Mouse (Mus musculus) layer of hippocampus, postnatal 36 days (tissue): ENCODE results near the gene Mcrs1. TPM values are rescaled to one million over a fixed set of nuclear protein-coding genes. Genes with fewer than 3 reads are reported as not detected.
"Not testable (repeated sequence)": the region's sequence is repeated elsewhere in the genome, so short reads cannot be mapped to it uniquely, and the experiment has no call there.

ENCODE experiments used
- DNase-seq, 2 experiments: peaks; one replicate each; pipeline ENCODE4 v3.0.0; 2022
- total RNA-seq, 2 experiments: library from RNA; stranded (reverse); gene quantifications; 2 replicates each; pipeline ENCODE4 v1.2.3; 2021

Gene Mcrs1
- 10 to 100 TPM; 63.3 to 71.5 TPM for total RNA-seq

DNA sequence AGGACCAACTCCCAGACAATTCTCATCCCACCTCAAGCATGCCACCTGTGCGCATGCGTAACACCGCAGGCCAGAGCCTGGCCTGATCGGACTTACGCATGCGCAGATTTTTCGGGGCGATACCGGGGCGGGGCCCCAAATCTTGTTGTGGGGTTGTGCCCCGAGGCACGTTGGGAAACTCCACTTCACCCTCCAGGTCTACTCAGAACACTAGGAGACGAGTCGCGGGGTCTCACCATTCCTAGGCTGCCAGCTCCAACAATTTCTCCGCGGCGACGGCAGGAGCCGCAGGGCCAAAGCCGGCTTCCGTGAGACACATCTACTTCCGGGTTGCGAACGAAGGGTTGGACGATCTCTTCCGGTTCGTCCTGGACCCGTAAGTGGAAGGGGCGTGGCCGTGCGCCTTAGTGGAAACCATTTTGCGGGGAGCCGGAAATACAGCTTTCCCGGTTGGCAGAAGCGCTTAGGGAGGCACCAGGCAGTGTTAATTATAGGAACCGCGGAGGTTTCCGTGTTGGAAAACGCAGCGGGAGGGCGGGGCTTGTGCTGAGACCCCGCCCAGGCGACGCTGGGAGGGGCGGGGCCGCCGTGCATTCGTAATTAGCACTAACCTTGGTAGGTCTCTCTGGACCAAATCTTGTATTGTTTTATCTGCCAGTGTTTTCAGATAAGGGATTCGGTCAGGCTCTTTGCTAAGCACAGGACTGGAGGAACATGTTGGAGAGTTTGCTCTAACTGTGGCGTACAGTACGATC, at the start of gene Mcrs1:
Gene Mcrs1, minus strand, starts transcription at position 336 of the 755 bp plus-strand sequence.
- DNase-seq = peak; percentile 97

DNA sequence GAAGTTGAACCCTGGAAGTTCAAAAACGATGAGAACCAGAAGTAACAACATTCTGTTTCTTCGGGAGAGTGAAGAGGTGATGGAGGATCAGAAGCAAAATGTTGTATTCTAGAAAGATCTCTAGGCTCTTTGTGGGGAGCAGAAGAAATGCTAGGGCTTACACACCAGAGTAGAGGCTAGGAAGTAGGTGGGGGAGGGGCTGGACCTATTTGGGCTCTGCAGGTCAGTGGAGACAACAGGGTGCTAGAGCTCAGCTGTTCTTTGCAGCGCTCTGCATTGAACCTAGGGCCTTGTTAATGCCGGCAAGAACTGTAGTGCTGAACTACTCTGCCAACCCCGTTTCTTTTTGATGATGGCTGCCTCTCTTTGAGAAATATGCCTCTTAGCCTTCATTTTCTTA, 44.5 kb upstream of the Mcrs1 start:
- no peak for DNase-seq

DNA sequence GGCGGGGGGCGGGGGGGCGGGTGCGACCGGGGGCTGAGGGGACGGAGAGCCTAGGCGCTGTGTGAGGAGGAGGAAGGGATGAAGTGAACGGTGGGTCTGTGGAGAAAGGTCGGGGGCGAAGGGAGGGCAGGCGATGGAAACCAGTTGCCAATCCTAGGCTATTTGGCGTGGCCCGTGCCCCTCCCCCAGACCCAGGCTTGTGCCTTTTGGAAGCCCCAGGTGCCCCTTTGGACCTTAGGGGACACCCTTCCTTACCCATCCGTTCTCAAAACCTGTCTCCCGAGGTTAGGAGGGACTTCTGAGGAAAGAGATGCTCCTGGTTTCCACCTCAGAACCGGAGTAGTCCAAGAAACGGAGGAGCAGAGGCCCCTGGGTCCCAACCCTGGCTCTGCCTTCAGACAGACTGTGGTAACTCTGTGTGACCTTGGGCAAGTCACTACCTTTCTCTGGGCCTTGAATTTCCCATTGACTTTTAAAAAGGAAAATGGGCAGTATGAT, 43.8 kb upstream of the Mcrs1 start, which contains the start of gene Fam186b:
Gene Fam186b, minus strand, starts transcription at position 405 of the 498 bp plus-strand sequence.
- peak in 1 of 2 experiments; percentile 26 for DNase-seq

DNA sequence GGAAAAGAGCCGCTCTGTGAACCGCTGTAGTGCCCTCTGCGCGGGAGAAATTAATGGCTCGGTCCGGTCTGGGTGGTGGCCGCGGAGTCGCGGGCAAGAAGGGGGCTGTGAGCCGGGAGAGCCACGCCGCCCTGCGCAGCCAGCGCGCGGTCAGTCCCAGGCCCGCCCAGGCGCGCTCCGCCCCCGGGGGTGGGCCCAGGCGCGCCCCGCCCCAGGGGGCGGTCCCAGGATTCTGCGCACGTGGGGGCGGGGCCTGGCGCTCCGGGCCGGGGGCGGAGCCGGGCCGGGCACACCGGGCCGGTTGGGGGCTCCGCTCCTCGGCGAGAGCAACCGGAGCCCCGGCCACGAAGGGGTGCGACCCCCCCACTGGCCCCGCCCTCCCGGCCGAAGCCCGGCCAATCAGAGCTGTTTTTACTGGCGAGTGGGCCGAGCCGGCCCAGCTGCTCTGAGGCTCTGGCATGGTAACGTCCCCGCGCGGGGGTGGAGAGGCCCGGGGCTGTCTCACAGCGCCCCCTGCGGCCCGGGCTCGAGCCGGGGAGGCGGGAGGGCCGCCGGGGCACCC, 43.1 kb upstream of the Mcrs1 start, which contains the start of gene Prpf40b:
Gene Prpf40b, plus strand, starts transcription at position 275 of the 562 bp plus-strand sequence.
- DNase-seq = peak; percentile 95 to 96

DNA sequence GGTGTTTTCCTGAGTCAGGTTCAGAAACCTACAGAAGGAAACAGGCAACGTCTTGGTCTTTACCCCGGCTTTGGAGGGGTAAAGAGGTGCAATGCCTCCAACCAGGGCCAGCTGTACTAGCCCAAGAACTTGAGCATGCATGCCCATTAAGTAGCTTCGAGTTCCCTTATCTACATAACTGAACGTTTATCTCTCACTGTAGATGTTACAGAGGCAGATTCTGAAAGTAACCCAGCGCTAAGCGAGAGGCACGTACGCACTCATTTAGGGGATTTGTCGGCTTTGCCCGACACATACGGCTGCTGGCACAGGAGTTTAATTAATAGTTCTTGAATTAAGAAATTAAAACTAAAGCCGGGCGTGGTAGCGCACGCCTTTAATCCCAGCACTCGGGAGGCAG, 42.5 kb upstream of the Mcrs1 start:
- DNase-seq = no peak

DNA sequence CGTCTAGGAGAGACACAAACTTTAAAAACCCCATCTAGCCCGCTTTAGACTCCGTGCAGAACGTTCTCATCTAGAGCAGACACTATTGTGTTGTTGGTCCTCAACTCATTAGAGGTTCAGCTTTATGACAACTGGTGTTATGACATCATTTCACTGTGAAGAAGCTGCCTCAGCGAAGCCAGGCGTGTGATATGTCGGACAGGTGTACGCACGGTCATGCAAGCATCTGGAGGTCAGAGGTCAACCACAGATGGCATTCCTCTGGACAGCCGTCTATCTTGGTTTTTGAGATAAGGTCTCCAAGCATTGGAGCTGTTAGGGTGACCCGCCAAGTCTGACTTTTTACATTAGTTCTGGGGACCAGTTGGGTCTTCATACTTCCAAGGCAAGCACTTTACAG, 38.8 kb upstream of the Mcrs1 start:
- no peak for DNase-seq

DNA sequence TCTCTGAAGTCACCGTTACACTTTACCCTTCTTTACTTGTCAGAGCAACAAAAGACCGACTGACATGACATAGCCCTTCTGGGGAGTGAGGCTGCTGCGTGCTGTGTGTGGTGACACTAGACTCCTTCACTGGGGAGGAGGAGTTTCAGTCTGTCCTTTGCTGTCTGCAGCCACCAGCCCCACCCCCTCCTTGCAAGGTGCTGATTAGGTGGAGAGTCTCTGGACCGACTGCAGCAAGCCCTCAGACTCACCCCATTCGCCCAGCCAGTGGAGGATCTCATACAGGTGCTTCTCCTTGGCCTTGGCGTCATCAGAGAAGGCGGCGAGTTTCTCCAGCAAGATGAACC, 33.4 kb upstream of the Mcrs1 start:
- DNase-seq = no peak

DNA sequence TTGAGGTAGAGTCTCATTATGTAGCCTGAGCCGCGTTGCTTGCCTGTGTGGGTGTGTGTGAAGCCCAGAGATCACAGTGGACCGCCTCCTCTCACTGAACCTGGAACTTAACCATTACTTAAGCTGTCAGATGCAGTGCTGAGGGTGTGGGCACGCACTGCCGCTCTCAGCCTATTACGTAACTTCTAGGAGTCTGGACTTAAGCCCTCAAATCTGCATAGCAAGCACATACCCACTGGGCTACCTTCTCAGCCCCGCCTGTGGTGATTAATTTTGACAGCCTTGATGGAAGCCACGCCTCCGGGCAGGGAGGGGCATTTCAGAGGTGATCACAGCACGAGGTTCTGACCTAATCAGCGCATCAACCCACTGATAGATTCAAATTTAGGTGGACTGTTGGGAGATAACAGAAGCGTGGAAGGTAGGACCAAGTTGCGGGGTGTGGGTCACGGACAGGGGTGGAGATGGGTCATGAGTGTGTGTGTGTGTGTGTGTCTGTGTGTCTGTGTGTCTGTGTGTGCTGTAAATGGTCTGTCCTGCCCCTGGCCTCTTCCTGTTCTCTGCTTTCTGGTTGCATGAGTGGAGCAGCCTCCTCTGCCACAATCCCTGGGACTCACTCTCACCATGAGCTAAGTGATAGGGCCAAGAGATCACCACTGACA, 32.9 kb upstream of the Mcrs1 start:
- no peak for DNase-seq

DNA sequence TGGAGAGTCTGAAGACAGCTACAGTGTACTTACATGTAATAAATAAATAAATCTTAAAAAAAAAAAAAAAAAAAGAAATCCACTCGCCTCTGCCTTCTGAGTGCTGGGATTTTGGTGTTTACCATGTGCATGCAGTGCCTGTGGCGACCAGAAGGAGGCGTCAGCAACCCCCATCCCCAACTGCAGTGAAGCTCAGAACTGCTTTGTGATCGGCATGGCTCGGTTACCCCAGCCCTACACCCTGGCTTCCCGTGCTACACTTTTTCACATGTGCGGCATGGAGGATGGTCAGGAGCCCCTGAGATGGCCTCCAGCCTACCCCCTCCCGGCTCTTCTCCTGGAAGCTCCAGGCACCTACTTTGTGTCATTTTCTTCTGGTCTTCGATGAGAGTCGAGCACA, 31.7 kb upstream of the Mcrs1 start:
- no peak for DNase-seq

DNA sequence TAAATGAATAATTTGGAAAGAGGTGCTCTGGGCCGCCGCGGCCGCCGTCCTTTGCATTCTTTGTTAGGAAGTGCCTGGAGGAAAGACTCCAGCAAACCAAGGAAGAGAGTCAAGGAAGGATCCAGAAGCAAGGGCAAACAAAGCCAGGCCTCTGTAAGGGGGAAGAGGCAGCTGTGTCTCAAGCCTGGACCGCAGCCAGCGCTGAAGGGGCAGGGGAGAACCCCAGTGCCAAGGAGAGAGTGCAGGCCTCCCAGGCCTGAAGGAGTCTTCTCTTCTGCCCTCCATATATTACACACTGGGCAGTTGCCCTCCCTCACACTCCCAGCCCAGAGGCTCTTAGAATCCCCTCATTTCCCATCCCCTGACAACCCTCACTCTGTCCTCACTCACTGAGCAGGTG, 26.5 kb upstream of the Mcrs1 start:
- no peak for DNase-seq

DNA sequence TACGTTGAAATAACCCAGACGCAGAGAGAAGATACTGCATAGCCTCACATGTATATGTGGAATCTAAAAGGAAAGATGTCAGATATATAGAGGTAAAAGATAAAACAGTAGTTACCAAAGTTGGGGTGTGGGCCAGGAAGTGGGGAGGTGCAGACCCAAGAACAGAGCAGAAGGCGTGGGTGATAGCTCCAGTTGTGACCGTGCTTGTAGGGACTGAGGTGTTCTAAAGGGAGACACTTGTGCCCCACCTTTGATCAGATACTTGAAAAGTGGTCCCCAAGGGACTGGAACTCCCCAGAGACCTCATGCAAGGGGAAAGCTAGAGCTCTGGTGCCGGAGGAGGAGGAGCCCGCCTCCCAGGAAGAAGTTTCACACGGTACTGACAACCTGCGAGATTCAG, 24.3 kb upstream of the Mcrs1 start:
- no peak for DNase-seq

DNA sequence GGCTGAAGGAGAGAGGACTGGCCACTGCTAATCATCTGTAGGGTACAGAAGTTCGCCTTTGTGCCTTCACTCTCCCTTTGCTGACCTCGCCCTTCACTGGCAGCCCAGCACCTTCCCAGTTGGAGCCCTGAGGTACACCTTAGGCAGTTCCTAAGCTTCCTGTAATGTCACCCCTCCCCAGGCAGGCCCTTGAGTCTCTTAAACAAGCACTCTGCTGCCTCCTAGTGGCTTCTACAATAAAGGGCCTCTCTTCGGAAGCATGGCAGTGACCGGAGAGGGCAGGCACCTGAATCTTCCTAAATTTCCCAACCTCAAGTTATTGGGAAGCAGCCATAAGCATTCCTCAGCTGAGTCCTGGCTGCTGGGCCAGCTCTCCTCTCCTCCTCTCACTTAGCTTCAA, 13.9 kb upstream of the Mcrs1 start:
- peak; percentile 35 to 62 for DNase-seq

DNA sequence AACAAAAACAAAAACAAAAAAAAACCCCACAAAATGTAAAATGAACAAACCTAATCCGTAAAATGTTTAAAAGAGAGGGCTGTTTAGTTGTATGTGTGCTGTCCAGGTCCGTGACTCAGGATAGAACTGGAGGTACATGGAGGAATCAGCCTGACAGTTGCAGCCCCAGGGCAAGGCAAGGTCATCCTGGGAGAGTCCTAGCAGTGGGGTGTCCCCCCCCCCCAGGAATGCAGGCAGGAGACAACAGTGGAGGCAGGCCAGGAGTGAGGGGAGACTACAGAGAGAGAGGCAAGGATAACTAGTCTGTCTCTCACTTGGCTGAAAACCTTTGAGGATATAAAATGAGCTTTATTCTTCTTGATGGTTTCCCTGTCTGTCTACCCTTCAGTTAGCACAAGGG, 12.6 kb upstream of the Mcrs1 start:
- DNase-seq = no peak

DNA sequence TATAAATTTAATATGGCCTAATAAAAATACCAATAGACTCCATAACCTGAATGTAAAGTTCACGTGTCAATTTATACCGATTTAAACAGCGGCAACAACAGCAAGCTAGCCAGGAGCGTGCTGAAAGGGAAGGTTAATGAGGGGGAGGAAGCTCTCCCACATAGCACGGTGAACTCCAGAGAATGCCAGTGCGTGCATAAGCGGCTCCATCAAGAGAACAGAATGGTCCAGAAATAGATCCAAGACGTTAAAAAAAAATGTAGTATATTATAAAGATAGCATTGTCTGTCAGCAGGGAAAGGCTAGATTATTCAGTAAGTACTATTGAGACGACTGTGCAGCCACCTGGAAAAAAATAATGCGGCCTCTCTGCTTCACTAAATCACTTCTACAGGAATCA, 10.9 kb upstream of the Mcrs1 start:
- no peak for DNase-seq

DNA sequence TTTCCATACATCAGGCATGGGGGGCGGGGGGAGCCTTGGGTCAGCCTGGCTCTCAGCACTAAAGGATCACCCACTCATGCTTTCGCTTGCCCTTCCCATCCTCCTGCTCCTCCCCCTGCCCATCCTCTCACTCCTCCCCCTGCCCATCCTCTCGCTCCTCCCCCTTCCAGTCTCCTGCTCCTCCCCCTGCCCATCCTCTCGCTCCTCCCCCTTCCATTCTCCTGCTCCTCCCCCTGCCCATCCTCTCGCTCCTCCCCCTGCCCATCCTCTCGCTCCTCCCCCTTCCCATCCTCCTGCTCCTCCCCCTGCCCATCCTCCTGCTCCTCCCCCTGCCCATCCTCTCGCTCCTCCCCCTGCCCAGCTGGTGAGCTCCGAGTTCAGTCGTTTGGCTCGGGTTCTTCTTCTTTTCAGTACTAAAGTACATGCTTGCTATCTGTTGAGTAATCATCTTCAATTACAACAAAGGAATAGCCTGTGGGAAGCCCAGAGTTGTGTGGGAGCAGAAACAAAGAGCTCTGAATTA, 8.0 kb upstream of the Mcrs1 start:
- peak; percentile 50 to 52 for DNase-seq

DNA sequence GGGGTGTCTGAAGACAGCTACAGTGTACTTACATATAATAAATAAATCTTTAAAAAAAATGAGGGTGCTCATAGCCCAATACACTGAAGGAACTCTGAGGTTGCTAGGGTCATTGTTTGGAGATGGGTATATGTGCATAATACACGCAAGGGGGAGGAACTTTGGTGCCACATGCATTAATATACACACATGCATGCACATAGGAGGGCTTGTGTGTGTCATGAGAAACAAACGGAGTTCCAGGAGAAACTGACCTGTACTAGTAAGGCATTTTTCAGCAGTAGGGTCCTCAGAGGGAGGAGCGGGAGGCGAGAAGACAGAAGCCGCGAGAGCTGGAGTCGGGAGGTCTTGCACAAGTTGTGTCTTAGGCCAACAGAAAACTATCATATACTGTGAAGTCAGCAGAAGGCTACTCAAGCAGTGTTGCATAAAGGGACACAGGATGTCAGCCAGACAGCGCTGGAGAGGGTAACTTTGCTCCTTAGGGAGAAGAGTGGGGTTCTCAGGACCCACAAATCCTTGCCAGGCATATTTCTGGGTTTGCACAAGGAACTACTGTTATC, 7.5 kb upstream of the Mcrs1 start:
- no peak for DNase-seq

DNA sequence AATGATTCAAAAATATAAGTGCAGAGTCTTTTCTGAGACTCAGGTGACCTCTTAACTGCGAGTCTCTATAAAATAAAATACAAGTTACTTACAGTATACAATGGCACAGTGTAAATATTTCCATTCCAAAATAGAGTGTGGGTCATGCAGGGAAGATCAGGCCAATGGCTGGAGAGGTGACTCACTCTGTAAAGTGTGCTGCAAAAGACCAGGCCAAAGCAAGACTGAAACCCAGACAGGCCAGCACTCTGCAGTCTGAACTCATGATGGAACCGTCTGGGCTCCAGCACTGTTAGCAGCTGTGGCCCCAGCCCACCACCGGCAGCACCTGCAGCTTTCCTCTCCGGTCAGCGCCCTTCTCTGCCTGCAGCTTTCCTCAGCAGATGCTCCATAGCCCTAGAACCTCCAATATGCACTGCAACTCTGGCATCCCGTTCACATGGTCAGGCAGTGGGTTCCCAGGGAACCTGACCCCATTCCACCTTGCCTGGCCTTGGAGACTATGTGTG, 3.5 kb upstream of the Mcrs1 start:
- DNase-seq = no peak

DNA sequence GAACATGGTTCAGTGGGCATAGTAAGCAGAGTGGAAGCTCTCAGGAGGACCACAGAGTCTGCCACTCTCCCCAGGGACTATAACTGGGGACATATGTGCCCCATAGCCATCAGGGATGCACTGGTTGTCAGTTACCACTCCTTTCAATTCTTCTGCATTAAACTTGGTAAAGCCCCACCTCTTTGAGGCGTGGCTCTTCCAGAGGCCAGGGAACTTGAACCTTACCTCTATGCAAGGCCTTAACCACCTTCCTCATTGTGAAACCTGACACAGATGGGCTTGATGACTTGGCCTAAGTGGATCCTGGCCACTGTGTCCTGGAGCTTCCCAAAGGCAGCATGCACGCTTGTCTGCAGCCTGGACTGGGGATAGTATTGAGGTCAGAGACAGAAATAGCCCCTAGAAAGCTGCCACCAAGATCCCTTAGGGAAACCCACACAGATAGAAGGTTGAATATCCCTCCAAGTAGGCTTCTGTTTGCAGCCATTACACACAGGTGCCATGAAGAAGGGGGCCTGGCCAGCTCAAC, 2.8 kb upstream of the Mcrs1 start:
- DNase-seq = no peak

DNA sequence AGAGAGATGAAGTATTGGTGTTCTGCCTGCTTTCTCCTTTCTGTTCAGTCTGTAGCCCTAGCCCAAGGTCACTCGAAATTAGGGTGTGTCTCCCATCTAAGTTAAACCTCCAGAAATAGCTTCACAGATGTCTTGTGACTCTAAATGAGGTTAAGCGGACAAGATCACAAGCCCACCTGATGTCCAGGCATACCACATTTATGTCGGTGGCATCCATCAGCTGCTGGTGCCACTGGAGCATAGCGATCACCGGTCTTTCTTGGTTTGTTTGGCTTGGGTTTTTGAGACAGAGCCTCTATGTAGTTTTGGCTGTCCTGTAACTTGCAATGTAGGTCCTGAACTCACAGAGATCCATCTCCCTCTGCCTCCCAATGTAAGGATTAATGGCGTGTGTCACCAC, 2.0 kb upstream of the Mcrs1 start:
- no peak for DNase-seq

DNA sequence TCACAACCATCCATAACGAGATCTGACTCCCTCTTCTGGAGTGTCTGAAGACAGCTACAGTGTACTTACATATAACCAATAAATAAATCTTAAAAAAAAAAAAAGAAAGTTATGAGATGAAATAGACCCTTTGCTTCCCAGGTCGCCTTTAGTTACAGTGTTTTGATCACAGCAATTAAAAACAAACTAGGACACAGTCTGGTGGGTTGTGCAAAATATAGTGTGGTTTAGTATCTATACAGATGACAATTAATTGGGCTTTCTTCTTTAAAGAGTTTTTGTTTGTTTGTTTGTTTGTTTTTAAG, 1.4 kb upstream of the Mcrs1 start:
- DNase-seq = not testable (repeated sequence)

DNA sequence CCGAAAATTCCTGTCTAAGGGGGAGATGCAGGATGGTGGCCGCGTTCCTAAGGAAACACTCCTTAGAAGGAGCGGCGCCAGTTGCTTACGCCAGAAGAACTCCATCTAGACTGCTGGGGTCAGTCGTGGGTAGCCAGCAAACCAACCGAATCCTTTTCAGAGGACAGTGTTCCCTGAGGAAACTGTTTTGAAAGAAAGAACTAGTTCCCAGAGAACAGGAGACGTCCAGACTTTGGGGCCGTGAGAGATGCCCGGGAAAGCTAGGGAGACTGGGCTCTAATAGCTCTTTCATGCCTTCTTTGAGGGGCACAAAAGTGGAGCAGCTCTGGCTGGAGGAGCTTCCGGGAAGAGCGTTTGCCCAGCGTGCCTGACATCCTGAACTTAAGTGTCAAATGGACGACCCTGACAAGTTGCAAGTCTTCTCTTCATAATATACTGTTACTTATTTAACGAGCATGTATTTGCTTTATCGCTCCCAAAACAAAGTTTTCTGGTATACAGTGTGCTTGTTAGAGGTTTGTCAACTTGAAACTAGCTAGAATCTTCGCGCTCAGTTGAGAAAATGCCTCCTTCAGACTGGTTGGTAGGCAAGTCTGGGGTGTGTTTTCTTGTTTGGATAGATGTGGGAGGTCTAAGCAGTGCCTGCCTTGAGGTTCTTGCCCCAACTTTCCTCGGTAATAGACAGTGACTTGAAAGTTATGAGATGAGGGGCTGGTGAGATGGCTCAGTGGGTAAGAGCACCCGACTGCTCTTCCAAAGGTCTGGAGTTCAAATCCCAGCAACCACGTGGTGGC, 817 bp upstream of the Mcrs1 start:
- no peak for DNase-seq

DNA sequence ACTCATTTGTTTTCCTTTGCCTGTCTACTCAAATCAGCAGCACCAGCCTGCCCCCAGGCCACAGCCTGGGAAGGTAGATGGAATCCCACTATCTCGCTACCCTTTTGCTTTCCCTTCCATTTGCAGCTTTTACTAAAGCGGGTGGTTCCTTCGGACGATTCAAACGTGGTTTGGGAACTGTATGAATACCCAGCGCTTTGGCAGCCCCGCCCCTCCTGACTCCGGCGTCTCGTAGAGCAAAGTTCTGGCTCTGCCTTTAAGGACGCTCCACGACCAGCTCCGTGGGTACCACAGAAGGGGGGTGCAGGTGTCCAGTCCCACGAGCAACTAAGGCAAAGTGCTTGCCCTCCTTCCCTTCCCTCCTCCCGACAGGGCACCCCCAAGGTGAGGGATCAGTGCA, 650 bp downstream of the Mcrs1 start:
- DNase-seq = not testable (repeated sequence)
